Mouse (Mus musculus): ENCODE measurements around the gene Mlph. TPM values are rescaled to one million over a fixed set of nuclear protein-coding genes. Genes with fewer than 3 reads are reported as not detected.

Mlph gene
- polyA plus RNA-seq, 3 experiments from 2014 or later = not detected

DNA sequence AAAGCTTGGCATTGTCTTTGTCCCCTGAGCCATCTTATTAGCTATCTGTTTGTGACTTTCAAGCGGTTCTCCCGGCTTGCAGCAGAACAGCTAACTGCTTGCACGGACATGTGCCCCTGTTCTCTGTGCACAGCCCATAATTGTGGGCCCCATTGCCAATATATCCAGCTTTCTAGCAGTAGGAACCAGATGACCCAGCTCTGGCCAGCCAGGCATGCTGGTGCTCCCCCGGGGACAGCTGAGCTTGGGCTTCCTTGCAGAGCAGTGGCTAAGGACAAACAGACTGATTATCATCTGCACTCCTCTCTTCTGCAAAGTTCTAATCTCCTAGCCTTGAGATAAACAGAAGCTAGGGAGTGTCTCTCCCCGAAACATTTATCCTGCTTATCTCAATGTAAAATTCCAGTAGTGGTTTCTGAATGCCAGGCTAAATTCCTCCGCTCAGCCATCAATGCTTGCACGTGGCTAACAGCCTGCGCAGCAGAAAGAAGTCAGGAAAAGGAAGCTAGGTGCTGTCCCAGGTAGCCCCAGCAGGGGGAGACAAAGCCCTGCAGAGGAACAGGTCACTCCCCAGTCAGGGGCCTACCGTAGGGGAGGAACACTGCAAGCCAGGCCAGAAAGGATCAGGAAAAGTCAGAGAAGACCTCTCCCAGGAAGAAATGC lies 58.2 kb downstream of the Mlph start:
- ATAC-seq = peak; percentile 61

DNA sequence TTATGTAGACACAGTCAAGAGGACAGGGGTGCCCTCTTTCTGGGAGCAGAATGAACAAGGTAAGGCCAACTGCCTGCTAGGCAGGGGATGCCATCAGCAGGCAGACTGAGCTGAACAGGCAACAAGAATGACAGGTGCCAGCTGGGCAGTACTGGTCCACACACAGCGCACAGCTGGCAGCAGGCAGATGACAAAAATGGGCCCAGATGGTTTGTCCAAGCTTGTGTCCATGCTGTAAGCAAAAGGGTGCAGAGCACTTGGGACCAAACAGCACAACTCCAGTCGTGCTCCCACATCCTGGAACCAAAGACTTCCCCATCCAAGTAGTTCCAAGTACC lies 58.7 kb downstream of the Mlph start:
- ATAC-seq = no peak

DNA sequence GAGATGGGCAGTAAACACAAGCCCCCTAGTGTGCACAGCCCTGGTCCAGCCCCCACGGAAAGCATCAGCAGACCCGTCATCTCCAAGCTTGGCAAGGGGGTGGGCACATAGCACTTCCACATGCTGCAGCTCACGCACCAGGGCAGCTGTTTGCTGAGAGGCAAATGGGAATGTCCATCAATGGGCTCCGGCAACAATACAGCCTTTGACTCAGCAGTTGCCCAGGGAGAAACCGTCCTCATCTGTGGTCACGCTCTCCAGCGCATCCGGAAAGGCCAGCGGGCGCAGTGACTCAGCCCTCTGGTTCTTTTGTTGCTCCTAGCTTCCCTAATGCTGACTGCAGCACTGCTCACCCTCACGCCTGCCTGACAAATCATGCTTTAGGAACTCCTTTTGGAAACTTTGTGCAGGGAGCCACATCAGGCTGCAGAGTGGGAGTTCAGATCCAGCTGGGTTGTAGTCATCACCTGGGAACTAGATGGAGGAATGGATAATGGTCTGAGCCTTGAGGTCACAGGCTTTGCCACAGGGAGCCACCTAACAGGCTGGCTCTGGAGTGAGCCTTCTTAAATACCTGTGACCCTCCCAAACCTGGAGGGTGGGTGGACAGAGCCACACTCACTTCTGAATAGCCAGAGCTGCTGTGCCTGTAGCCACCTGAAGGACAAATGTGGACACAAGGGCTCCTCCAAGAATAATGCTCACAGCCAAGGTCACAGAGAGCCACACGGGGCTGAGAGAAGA lies 60.2 kb downstream of the Mlph start:
- ATAC-seq = no peak

DNA sequence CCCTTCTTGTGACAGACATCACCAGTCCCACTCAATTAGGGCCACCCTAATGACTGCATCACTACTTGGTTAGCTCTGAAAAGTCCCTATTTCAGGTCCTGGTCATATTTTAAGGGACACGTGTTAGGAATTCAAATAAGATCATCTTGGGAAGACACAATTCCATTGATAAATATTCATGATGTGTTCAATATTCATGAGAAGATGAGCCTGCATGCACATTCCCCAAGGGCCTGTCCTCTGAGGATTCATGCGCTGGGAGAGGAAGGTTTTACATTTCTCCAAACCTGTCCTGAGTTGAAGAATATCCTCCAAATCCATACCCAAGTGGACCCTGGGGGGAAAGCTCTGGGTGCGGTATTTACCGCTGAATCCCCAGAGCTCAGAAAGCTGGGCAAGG lies 61.1 kb downstream of the Mlph start:
- ATAC-seq = no peak

DNA sequence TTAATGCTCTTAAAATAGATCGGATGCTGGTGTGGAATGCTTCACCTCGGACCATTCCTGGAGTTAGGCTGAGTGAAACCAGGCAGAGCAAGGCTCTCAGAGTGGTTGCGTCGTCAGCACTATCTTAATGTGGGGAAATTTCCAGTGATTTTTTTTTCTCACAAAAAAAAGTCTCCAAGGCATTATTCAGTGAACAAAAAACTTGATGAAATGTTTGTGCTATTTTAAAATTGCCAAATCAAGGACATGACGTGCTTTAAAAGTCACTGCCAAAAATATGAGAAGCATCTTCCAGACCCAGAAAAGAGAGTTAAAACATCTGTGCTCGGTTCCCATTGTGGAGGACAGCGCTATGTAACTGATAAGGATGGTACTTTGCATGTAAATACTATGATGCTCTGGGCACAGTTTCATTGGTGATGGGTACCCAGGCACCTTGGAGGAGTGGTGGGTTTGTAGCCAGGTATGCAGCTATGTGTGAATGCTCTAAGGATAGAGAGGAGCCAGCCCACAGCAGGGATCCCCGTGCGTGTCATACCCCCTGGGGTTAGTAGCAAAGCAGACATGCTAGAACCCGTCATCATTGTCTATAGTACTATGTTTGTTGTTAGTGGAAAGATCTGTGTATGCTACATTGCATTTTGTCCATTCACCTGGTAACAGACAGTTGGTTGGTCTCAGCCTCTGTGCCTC lies 65.9 kb downstream of the Mlph start:
- no peak for ATAC-seq

DNA sequence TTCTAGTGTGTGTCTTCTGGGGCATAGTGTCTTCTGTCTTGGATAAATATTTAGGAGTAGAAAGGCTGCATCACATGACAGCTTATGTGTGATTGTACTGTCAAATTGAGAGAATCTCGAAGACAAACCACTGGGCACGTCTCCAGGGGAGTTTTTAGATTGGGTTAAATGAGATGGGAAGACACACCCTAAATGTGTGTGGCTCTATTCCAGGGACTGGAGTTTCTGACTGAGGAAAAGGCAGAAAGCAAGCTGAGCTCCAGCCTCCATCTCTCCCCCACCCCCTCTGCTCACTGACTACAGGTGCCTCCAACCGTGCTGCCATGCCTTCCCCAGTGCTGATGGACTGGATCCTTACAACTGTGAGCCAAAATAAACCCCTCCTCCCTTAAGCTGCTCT lies 66.5 kb downstream of the Mlph start:
- no peak for ATAC-seq

DNA sequence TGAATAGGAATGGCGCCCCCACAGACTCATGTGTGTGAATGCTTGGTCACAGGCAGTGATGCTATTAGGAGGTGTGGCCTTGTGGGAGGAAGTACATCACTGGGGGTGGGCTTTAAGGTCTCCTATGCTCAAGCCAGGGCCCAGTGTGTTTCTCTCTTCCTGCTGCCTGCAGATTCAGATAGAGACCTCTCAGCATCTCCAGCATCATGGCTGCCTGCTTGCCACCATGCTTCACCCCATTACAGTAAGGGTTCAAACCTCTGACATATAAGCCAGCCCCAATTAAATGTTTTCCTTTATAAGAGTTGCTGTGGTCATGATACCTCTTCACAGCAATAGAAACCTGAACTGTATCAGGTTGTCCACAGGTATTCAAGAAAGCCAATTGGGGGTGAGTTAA lies 81.0 kb downstream of the Mlph start:
- ATAC-seq = no peak

DNA sequence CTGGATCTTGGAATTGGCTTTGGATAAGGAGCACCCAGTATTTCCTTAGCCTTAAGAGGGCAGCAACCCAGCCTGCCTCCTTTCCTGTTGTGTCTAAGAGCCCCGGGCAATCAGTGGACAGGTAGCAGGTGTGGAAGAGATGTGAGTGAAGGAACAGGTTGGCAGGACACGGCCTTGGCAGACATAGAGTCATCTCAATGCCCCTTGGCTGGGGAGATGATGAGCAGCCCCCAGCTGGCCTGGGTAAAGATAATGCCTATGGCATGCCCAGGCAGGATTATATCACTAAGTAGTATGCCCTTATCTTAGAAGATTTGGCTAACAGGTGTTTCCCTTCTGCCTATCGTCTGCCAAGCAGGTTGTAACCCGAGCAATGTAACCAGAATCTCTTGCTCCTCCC lies 82.3 kb downstream of the Mlph start:
- no peak for ATAC-seq

DNA sequence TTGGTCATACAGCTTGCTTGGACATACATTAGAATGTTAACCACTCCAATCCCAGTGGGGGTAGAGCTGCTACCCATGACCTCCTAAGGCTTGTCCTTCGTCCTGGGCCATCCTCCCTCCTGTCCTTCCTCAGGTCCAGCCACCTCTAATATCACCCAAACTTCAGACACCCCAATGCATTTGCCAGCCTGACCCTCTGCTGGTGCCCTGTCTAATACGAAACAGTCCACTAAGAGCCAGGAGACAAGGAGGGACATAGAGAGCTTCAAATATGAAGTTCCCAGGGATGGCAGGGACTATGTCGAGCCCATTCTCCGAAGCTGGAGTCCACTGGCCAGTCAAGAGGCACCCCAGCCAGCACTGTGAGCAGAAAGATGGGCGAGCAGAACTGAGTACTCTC lies 82.8 kb downstream of the Mlph start:
- no peak for ATAC-seq

DNA sequence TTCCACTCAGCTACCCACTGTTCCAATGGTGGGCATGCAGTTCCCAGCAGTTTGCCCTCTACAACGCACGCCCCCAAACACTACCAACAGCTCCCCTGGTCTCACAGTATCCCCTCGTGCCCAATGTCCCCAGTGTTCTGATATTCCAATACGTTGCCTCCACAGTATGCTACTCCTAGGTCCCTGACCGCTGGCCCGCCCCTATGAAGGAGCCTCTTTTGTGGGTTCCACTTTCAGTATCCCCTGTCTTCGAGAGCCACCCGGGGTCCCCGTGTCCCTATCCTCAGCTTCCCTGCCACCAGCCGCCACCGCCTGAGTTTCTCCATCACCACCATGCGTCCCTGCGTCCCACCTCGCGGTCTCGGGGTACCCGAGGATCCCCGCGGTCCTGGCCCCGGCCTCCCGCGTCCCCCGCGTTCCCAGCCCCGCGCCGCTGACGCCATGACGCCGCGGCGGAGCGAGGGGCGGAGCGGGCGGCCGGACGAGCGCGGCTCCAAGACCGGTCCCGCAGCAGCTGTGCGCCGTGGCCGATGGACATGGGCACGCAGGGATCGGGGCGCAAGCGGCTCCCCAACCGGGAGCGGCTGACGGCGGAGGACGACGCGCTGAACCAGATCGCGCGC lies 83.5 kb downstream of the Mlph start, which contains the start of gene Lrrfip1:
TSS of gene Lrrfip1 (plus strand) at position 470 of the 623 bp plus-strand sequence.
- no peak for ATAC-seq

DNA sequence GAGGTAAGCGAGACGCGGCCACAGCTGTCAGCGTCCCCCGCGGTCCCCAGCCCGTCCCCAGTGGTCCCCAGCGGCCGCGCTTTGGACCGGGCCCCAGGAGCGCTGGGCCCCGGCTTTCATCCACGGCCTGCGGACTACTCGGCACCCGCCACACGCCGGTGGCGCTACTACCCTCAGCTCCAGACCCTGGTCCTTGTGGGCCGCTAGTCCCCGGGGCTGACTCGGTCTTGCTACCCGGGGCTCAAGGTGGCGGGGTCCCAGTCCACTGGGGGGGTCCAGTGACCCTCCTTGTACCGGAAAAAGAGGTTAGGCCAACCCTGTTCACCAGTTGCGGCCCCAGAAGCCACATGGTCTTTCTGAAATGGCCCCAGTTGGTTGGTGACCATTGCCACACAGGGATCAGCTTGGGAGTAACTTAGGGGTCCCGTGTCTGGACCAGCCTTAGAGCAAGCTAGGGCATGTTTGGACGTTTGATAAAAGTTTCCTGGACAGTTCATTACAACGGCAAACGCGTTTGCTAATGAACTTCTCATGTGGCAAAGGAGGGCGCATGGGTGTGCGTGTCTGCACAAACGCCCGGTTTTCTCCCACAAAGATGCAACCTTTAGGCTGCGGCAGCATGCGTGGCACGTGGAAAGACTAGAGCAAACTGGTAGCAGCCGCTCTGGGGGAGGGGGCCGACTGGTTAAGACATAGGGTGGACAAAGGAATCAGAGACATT lies 84.2 kb downstream of the Mlph start:
- no peak for ATAC-seq

DNA sequence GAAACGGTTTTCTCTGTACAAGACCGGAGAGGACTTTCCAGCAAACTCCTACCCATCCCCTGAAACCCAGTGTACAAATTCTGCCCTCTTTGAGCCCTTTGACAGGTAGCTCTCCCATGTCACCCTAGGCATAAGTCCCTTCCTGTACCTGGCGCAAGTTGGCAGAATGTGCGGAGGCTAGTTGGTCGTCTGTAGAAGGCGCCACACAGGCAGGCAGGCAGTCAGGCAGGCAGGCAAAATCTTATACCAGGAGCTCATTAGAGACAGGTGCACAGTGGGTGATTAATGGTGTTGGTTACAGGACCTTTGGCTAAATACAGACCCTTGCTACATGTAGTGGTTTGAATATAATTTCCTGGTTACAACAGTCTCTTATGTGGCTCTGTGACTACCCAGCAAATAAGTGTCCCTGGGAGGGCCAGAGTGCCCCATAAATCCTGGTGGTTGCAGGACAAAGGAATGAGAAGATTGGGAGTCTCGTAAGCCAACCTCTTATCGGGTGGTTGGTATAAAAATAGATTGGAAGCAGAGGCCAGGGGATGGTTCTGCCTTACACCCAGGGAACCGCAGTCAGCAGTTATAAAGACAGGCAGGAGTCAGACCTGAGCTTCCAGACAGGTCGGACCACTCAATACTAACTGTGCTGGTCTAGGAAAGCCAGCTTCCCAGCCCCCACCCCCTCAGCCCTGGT lies 85.2 kb downstream of the Mlph start:
- no peak for ATAC-seq

Other genes with a start within 250 kb of the Mlph start
- under 1 TPM in 1 of 3 experiments, not detected in 2; 0.08 TPM for gene Col6a3, start 71.1 kb upstream of the Mlph start, polyA plus RNA-seq (2017; shearing (Covaris generic))
- not detected for gene Prlh, start 38.0 kb downstream of the Mlph start, polyA plus RNA-seq (2017; shearing (Covaris generic))
- gene Rab17, start 54.6 kb downstream of the Mlph start, polyA plus RNA-seq (2017; shearing (Covaris generic)) = not detected
- gene Lrrfip1, start 83.7 kb downstream of the Mlph start, polyA plus RNA-seq (2017; shearing (Covaris generic)) = 100 to 1,000 TPM; 200 to 230 (median 201) TPM
- 1 to 10 TPM in 2 of 3 experiments, not detected in 1; 1.3 to 8.0 TPM for gene Rbm44, start 230.0 kb downstream of the Mlph start, polyA plus RNA-seq (2017; shearing (Covaris generic))

All from inflammation-experienced regulatory T-cells, adult 6 months (primary cell).